Mouse (Mus musculus) limb, embryonic 15.5 days (tissue): Measurements from ENCODE around the gene Gstp1. TPM values are rescaled to one million over a fixed set of nuclear protein-coding genes. Genes with fewer than 3 reads are reported as not detected.
"Not testable (repeated sequence)": the region's sequence is repeated elsewhere in the genome, so short reads cannot be mapped to it uniquely, and the experiment has no call there.

Experiments
- ATAC-seq: fragments of 200-750 bp; cut with Nextera tagmentation; 2 replicates; pipeline ENCODE4 v1.8.0; 2017; ENCODE audit warnings: low read depth, moderate TSS enrichment; ENCODE audit not compliant: insufficient number of reproducible peaks, low FRiP score, low TSS enrichment
- H3K27ac ChIP-seq: fragments of 300-500 bp; sonication (generic); 2 replicates; pipeline ENCODE4 v1.5.1; 2015; ENCODE audit warnings: moderate library complexity, mild to moderate bottlenecking, inconsistent platforms
- H3K27me3 ChIP-seq: fragments of 300-500 bp; sonication (generic); 2 replicates; pipeline ENCODE4 v1.6.1; 2015; ENCODE audit warnings: inconsistent platforms
- H3K36me3 ChIP-seq: fragments of 300-500 bp; sonication (generic); 2 replicates; pipeline ENCODE4 v1.6.1; 2015; ENCODE audit warnings: inconsistent platforms
- H3K4me1 ChIP-seq: fragments of 300-500 bp; sonication (generic); 2 replicates; pipeline ENCODE4 v1.6.1; 2015; ENCODE audit warnings: inconsistent platforms
- H3K4me2 ChIP-seq: fragments of 300-500 bp; sonication (generic); 2 replicates; pipeline ENCODE4 v1.6.1; 2015; ENCODE audit warnings: mild to moderate bottlenecking, inconsistent platforms
- H3K4me3 ChIP-seq: fragments of 300-500 bp; sonication (generic); 2 replicates; pipeline ENCODE4 v1.5.1; 2015; ENCODE audit warnings: mild to moderate bottlenecking, inconsistent platforms
- H3K9ac ChIP-seq: fragments of 300-500 bp; sonication (generic); 2 replicates; pipeline ENCODE4 v1.6.1; 2015; ENCODE audit warnings: inconsistent platforms
- H3K9me3 ChIP-seq: fragments of 300-500 bp; sonication (generic); 2 replicates; pipeline ENCODE4 v1.6.1; 2016; ENCODE audit warnings: inconsistent platforms
- WGBS: fragments of 180-500 bp; shearing (Covaris S2); methylation state at CpG from one replicate; pipeline ENCODE4 v1.1.7; 2015; 5-methylcytosine and 5-hydroxymethylcytosine counted together
- polyA plus RNA-seq: library from polyadenylated mRNA; unstranded; fragments of >200 nt; fragmentation: Nextera tagmentation; extraction: Ambion mirVana; gene quantifications from 2 replicates; pipeline ENCODE4 v1.2.1, GENCODE M21; 2015

Gstp1 gene
- polyA plus RNA-seq, 1 experiment from 2014 or later, result 537 TPM

GRCm38 (mm10) chr19:4058581-4058980 is 20.8 kb upstream of the Gstp1 start:
- H3K27ac ChIP-seq, result no peak overlapping the region
- H3K9ac ChIP-seq, result no peak overlapping the region
- H3K36me3 ChIP-seq, result no peaks in the 10 kb centered on the region
- WGBS, result 86% methylated on average over 5 of the region's 5 CpGs
- no peaks in the 10 kb centered on the region for H3K27me3 ChIP-seq
- H3K4me1 ChIP-seq, result peaks cover 3% of the 10 kb centered on the region; the same call in 1 of the 2 replicates
- H3K4me3 ChIP-seq, result no peak overlapping the region
- ATAC-seq, result no peak
- H3K9me3 ChIP-seq, result no peaks in the 10 kb centered on the region
- no peak overlapping the region for H3K4me2 ChIP-seq

- Histone ChIP-seq H3K9me3 (no peaks in the 10 kb centered on the region), H3K27ac (no peak overlapping the region), H3K27me3 (no peaks in the 10 kb centered on the region), H3K36me3 (no peaks in the 10 kb centered on the region), H3K9ac (no peak overlapping the region), H3K4me3 (no peak overlapping the region), H3K4me1 (peaks cover 3% of the 10 kb centered on the region; the same call in 1 of the 2 replicates), H3K4me2 (no peak overlapping the region)
- 93% methylated on average over 7 of the region's 7 CpGs for WGBS
- ATAC-seq, result no peak
Observed at GRCm38 (mm10) chr19:4057962-4058361, 20.2 kb upstream of the Gstp1 start.

GRCm38 (mm10) chr19:4057389-4057788 is 19.6 kb upstream of the Gstp1 start:
- H3K4me2 ChIP-seq, result no peak overlapping the region
- H3K9me3 ChIP-seq, result no peaks in the 10 kb centered on the region
- no peaks in the 10 kb centered on the region for H3K36me3 ChIP-seq
- no peak for ATAC-seq
- H3K27me3 ChIP-seq, result no peaks in the 10 kb centered on the region
- no peak overlapping the region for H3K27ac ChIP-seq
- no peak overlapping the region for H3K9ac ChIP-seq
- WGBS, result 78% methylated on average over 13 of the region's 13 CpGs
- H3K4me1 ChIP-seq, result peaks cover 3% of the 10 kb centered on the region; the same call in 1 of the 2 replicates
- no peak overlapping the region for H3K4me3 ChIP-seq

GRCm38 (mm10) chr19:4056727-4057126 is 18.9 kb upstream of the Gstp1 start:
- ATAC-seq, result no peak
- peaks cover 3% of the 10 kb centered on the region; the same call in 1 of the 2 replicates for H3K4me1 ChIP-seq
- no peaks in the 10 kb centered on the region for H3K27me3 ChIP-seq
- H3K4me2 ChIP-seq, result no peak overlapping the region
- WGBS, result 45% methylated on average over 4 of the region's 4 CpGs
- H3K27ac ChIP-seq, result no peak overlapping the region
- H3K9me3 ChIP-seq, result no peaks in the 10 kb centered on the region
- 0 out of 2 replicates have a peak overlapping the region, but pooled peaks have one; percentile 0 for H3K9ac ChIP-seq
- no peaks in the 10 kb centered on the region for H3K36me3 ChIP-seq
- H3K4me3 ChIP-seq, result no peak overlapping the region

GRCm38 (mm10) chr19:4055947-4056693 is 18.3 kb upstream of the Gstp1 start:
- no peak overlapping the region for H3K4me3 ChIP-seq
- no peak for ATAC-seq

GRCm38 (mm10) chr19:4055216-4055946 is 17.6 kb upstream of the Gstp1 start:
- H3K4me2 ChIP-seq, result no peak overlapping the region
- H3K4me3 ChIP-seq, result no peak overlapping the region
- no peaks in the 10 kb centered on the region for H3K36me3 ChIP-seq
- H3K27ac ChIP-seq, result no peak overlapping the region
- H3K4me1 ChIP-seq, result peaks cover 3% of the 10 kb centered on the region; the same call in 1 of the 2 replicates
- H3K9ac ChIP-seq, result peak overlapping the region; percentile 1; the same call in 1 of the 2 replicates
- WGBS, result 64% methylated on average over 8 of the region's 8 CpGs
- ATAC-seq, result no peak
- H3K27me3 ChIP-seq, result no peaks in the 10 kb centered on the region
- no peaks in the 10 kb centered on the region for H3K9me3 ChIP-seq

More at GRCm38 (mm10) chr19:4055947-4056693, 18.3 kb upstream of the Gstp1 start:
- no peak overlapping the region for H3K27ac ChIP-seq
- peaks cover 3% of the 10 kb centered on the region; the same call in 1 of the 2 replicates for H3K4me1 ChIP-seq
- no peaks in the 10 kb centered on the region for H3K27me3 ChIP-seq
- no peaks in the 10 kb centered on the region for H3K36me3 ChIP-seq
- H3K9me3 ChIP-seq, result no peaks in the 10 kb centered on the region
- H3K9ac ChIP-seq, result 0 out of 2 replicates have a peak overlapping the region, but pooled peaks have one; percentile 0
- 52% methylated on average over 15 of the region's 15 CpGs for WGBS
- H3K4me2 ChIP-seq, result no peak overlapping the region

- H3K9ac ChIP-seq, result no peak overlapping the region
- no peak for ATAC-seq
- H3K27ac ChIP-seq, result no peak overlapping the region
- H3K36me3 ChIP-seq, result no peaks in the 10 kb centered on the region
- no peaks in the 10 kb centered on the region for H3K9me3 ChIP-seq
- no peak overlapping the region for H3K4me2 ChIP-seq
- H3K4me1 ChIP-seq, result peaks cover 3% of the 10 kb centered on the region; the same call in 1 of the 2 replicates
- no peak overlapping the region for H3K4me3 ChIP-seq
- no peaks in the 10 kb centered on the region for H3K27me3 ChIP-seq
- 80% methylated on average over 5 of the region's 5 CpGs for WGBS
Observed at GRCm38 (mm10) chr19:4054613-4055012, 16.8 kb upstream of the Gstp1 start.

- H3K36me3 ChIP-seq, result no peaks in the 10 kb centered on the region
- no peak overlapping the region for H3K9ac ChIP-seq
- no peak overlapping the region for H3K4me2 ChIP-seq
- H3K4me1 ChIP-seq, result peaks cover 3% of the 10 kb centered on the region; the same call in 1 of the 2 replicates
- H3K27me3 ChIP-seq, result no peaks in the 10 kb centered on the region
- no peak overlapping the region for H3K4me3 ChIP-seq
- WGBS, result 67% methylated on average over 5 of the region's 5 CpGs
- ATAC-seq, result no peak
- H3K9me3 ChIP-seq, result no peaks in the 10 kb centered on the region
- no peak overlapping the region for H3K27ac ChIP-seq
Observed at GRCm38 (mm10) chr19:4052516-4053030, 14.8 kb upstream of the Gstp1 start.

- WGBS, result 45% methylated on average over 10 of the region's 10 CpGs
- no peaks in the 10 kb centered on the region for H3K9me3 ChIP-seq
Observed at GRCm38 (mm10) chr19:4051741-4052515, 14.1 kb upstream of the Gstp1 start.

GRCm38 (mm10) chr19:4051016-4051415 is 13.2 kb upstream of the Gstp1 start:
- no peak overlapping the region for H3K4me2 ChIP-seq
- no peak for ATAC-seq
- H3K9me3 ChIP-seq, result no peaks in the 10 kb centered on the region
- H3K4me1 ChIP-seq, result peaks cover 5% of the 10 kb centered on the region
- H3K36me3 ChIP-seq, result no peaks in the 10 kb centered on the region
- 94% methylated on average over 5 of the region's 5 CpGs for WGBS
- H3K27ac ChIP-seq, result no peak overlapping the region
- no peak overlapping the region for H3K4me3 ChIP-seq
- H3K27me3 ChIP-seq, result no peaks in the 10 kb centered on the region
- no peak overlapping the region for H3K9ac ChIP-seq

More at GRCm38 (mm10) chr19:4051741-4052515, 14.1 kb upstream of the Gstp1 start:
- H3K4me2 ChIP-seq, result no peak overlapping the region
- no peak overlapping the region for H3K27ac ChIP-seq
- peaks cover 3% of the 10 kb centered on the region; the same call in 1 of the 2 replicates for H3K4me1 ChIP-seq
- no peaks in the 10 kb centered on the region for H3K27me3 ChIP-seq
- no peak overlapping the region for H3K4me3 ChIP-seq
- H3K9ac ChIP-seq, result no peak overlapping the region
- ATAC-seq, result no peak
- no peaks in the 10 kb centered on the region for H3K36me3 ChIP-seq

GRCm38 (mm10) chr19:4049069-4049468 is 11.3 kb upstream of the Gstp1 start:
- not testable (repeated sequence) for H3K27ac ChIP-seq, H3K9me3 ChIP-seq, H3K36me3 ChIP-seq, H3K4me1 ChIP-seq, H3K27me3 ChIP-seq, H3K4me3 ChIP-seq, ATAC-seq, H3K9ac ChIP-seq, H3K4me2 ChIP-seq
- WGBS, result 84% methylated on average over 5 of the region's 5 CpGs
